Mouse (Mus musculus) CH12.LX (cell line): ENCODE data around the gene Ptprm.

ENCODE experiments used
- CTCF ChIP-seq, 2 experiments: IDR thresholded peaks in 1 of 2; conservative IDR thresholded peaks in 1 of 2; 2 replicates each; pipeline ENCODE4 v1.5.1; 2011 to 2012; ENCODE audit warnings: low read depth in 2 of 2, low read length in 2 of 2, improper control_type of control experiment in 1 of 2, inconsistent platforms in 1 of 2, mild to moderate bottlenecking in 1 of 2, moderate library complexity in 1 of 2
- E2F4 ChIP-seq: IDR thresholded peaks from 2 replicates; pipeline ENCODE4 v1.6.1; 2011; ENCODE audit warnings: low read depth, low read length, improper control_type of control experiment; ENCODE audit not compliant: insufficient replicate concordance
- ELF1 ChIP-seq: IDR thresholded peaks from 2 replicates; pipeline ENCODE4 v1.6.1; 2014; ENCODE audit warnings: low read depth, mild to moderate bottlenecking, inconsistent platforms, low read length, improper control_type of control experiment
- EP300 ChIP-seq: IDR thresholded peaks from 2 replicates; pipeline ENCODE4 v1.6.1; 2011; ENCODE audit warnings: low read length, improper control_type of control experiment
- ETS1 ChIP-seq: conservative IDR thresholded peaks from 2 replicates; pipeline ENCODE4 v1.6.1; 2012; ENCODE audit warnings: low read depth, mild to moderate bottlenecking, inconsistent platforms, low read length, improper control_type of control experiment, moderate library complexity
- GABPA ChIP-seq: IDR thresholded peaks from 2 replicates; pipeline ENCODE4 v1.6.1; 2012; ENCODE audit warnings: low read depth, low read length, improper control_type of control experiment, inconsistent platforms; ENCODE audit not compliant: insufficient replicate concordance
- HCFC1 ChIP-seq: IDR thresholded peaks from 2 replicates; pipeline ENCODE4 v1.6.1; 2012; ENCODE audit warnings: low read depth, mild to moderate bottlenecking, inconsistent platforms, low read length, improper control_type of control experiment
- KAT2A ChIP-seq: IDR thresholded peaks from 2 replicates; pipeline ENCODE4 v1.6.1; 2012; ENCODE audit warnings: low read length, improper control_type of control experiment, inconsistent platforms; ENCODE audit not compliant: insufficient replicate concordance
- MAX ChIP-seq: IDR thresholded peaks from 2 replicates; pipeline ENCODE4 v1.6.1; 2011; ENCODE audit warnings: low read length, improper control_type of control experiment
- MYC ChIP-seq: IDR thresholded peaks from 2 replicates; pipeline ENCODE4 v1.6.1; 2011; ENCODE audit warnings: low read depth, mild to moderate bottlenecking, improper control_type of control experiment, low read length
- POLR2A ChIP-seq: IDR thresholded peaks from 2 replicates; pipeline ENCODE4 v1.6.1; 2011; ENCODE audit warnings: low read depth, mild to moderate bottlenecking, improper control_type of control experiment, low read length
- UBTF ChIP-seq: IDR thresholded peaks from 2 replicates; pipeline ENCODE4 v1.6.1; 2012; ENCODE audit warnings: low read depth, mild to moderate bottlenecking, inconsistent platforms, low read length, improper control_type of control experiment, moderate library complexity
- USF2 ChIP-seq: conservative IDR thresholded peaks from 2 replicates; pipeline ENCODE4 v1.6.1; 2011; ENCODE audit warnings: low read depth, low read length, improper control_type of control experiment
- ZNF384 ChIP-seq: IDR thresholded peaks from 2 replicates; pipeline ENCODE4 v1.6.1; 2012; ENCODE audit warnings: low read depth, low read length, improper control_type of control experiment, inconsistent platforms

DNA sequence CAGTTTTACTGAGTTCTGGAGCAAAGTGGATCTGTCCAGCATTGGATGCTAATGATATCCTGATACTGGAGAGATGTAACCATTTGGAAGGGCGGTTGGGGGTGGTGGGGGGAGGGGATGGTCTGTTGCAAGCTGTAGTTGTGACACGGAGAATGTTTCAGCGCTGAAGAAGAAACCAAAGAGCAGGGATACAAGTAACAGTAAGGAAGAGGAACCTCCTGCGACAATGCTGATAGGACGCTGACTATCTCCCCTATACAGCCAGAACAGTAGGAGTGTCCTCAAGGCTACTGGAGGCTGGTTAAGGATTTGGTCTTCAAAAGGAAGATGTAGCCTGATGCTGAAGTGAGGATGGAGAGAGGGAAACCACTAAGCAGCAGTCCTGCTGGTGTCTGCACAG is 160.5 kb downstream of the Ptprm start:
- no peak for TF ChIP-seq ETS1
- TF ChIP-seq CTCF (conservative IDR thresholded peaks at IDR 0.05 in 1 of 2, IDR thresholded peaks at IDR 0.05 in 1 of 2; ENCODE audit: low read depth in 2 of 2, low read length in 2 of 2): no peak
- no peak for TF ChIP-seq POLR2A
- no peak for TF ChIP-seq EP300
- TF ChIP-seq MYC: no peak
- no peak for TF ChIP-seq ZNF384
- no peak for TF ChIP-seq MAX
- no peak for TF ChIP-seq GABPA
- TF ChIP-seq E2F4: no peak
- TF ChIP-seq UBTF: no peak
- no peak for TF ChIP-seq ELF1
- no peak for TF ChIP-seq KAT2A
- no peak for TF ChIP-seq HCFC1
- TF ChIP-seq USF2: no peak
